Mouse (Mus musculus) liver, postnatal 0 days (tissue): ENCODE measurements around the gene Uqcr11.

Experiments
- CTCF ChIP-seq: sonication (generic); IDR thresholded peaks from 2 replicates; pipeline ENCODE4 v1.5.1; 2016; ENCODE audit warnings: antibody characterized with exemption, low read depth
- EP300 ChIP-seq: IDR thresholded peaks from 2 replicates; pipeline ENCODE4 v1.6.1; 2016; ENCODE audit warnings: antibody characterized with exemption, low read depth, mild to moderate bottlenecking

- TF ChIP-seq CTCF (no peak), EP300 (0 out of 2 replicates have a peak, but pooled peaks have one; percentile 30)
Measured at GRCm38 (mm10) chr10:80429800-80430199, 23.2 kb upstream of the Uqcr11 start.
